Mouse (Mus musculus) cerebellum, adult 11 months (tissue): ENCODE data around the gene Carm1.

Experiments
- DNase-seq: peaks from one replicate; pipeline ENCODE4 v3.0.0; 2022

Gene Carm1

GRCm38 (mm10) chr9:21616232-21616781, 69.6 kb downstream of the Carm1 start:
- peak; percentile 85 for DNase-seq

GRCm38 (mm10) chr9:21617066-21617465, 70.4 kb downstream of the Carm1 start:
- DNase-seq: no peak

- DNase-seq: no peak
These were observed 73.5 kb downstream of the Carm1 start for GRCm38 (mm10) chr9:21620229-21620628.

GRCm38 (mm10) chr9:21622676-21623075, 76.0 kb downstream of the Carm1 start:
- DNase-seq: no peak

- DNase-seq: no peak
These were observed 78.9 kb downstream of the Carm1 start for GRCm38 (mm10) chr9:21625342-21626339.

GRCm38 (mm10) chr9:21626571-21626970, 79.9 kb downstream of the Carm1 start:
- DNase-seq: no peak

- DNase-seq: no peak
These were observed 80.6 kb downstream of the Carm1 start for GRCm38 (mm10) chr9:21627145-21627795.

- no peak for DNase-seq
These were observed 84.0 kb downstream of the Carm1 start for GRCm38 (mm10) chr9:21630673-21631072.

GRCm38 (mm10) chr9:21633106-21633505, 86.4 kb downstream of the Carm1 start:
- DNase-seq: no peak

- DNase-seq: no peak
These were observed 88.9 kb downstream of the Carm1 start for GRCm38 (mm10) chr9:21635639-21636038.

- DNase-seq: no peak
These were observed 92.3 kb downstream of the Carm1 start for GRCm38 (mm10) chr9:21639031-21639430.
